Mouse (Mus musculus) intestine, embryonic 16.5 days (tissue): ENCODE results near the gene Sugp2. TPM values are rescaled to one million over a fixed set of nuclear protein-coding genes. Genes with fewer than 3 reads are reported as not detected.

ENCODE experiments used
- polyA plus RNA-seq: library from polyadenylated mRNA; unstranded; fragments of >200 nt; fragmentation: Nextera tagmentation; extraction: Ambion mirVana; gene quantifications from 2 replicates; pipeline ENCODE4 v1.2.1, GENCODE M21; 2015

Sugp2 gene
- polyA plus RNA-seq, 1 experiment from 2014 or later = 18.1 TPM

Other genes with a start within 250 kb of the Sugp2 start
- gene Gatad2a, start 237.8 kb upstream of the Sugp2 start, polyA plus RNA-seq = 36.0 and 38.9 TPM in 2 replicates
- 44.4 and 45.5 TPM in 2 replicates for gene Mau2, start 191.5 kb upstream of the Sugp2 start, polyA plus RNA-seq
- gene Sugp1, start 191.4 kb upstream of the Sugp2 start, polyA plus RNA-seq = 33.0 and 37.0 TPM in 2 replicates
- gene Tm6sf2, start 161.3 kb upstream of the Sugp2 start, polyA plus RNA-seq = 106 and 152 TPM in 2 replicates
- gene Hapln4, start 150.8 kb upstream of the Sugp2 start, polyA plus RNA-seq = 0.10 and 0.11 TPM in 2 replicates
- 0.89 and 0.98 TPM in 2 replicates for gene Ncan, start 113.4 kb upstream of the Sugp2 start, polyA plus RNA-seq
- 50.7 and 51.7 TPM in 2 replicates for gene Nr2c2ap, start 102.9 kb upstream of the Sugp2 start, polyA plus RNA-seq
- 12.6 and 15.3 TPM in 2 replicates for gene Rfxank, start 95.1 kb upstream of the Sugp2 start, polyA plus RNA-seq
- gene Borcs8, start 94.7 kb upstream of the Sugp2 start, polyA plus RNA-seq = 38.4 and 42.4 TPM in 2 replicates
- 0.11 and 0.23 TPM in 2 replicates for gene Mef2b, start 94.5 kb upstream of the Sugp2 start, polyA plus RNA-seq
- gene Tmem161a, start 61.9 kb upstream of the Sugp2 start, polyA plus RNA-seq = 66.9 and 67.7 TPM in 2 replicates
- 7.6 and 10.5 TPM in 2 replicates for gene Slc25a42, start 21.9 kb upstream of the Sugp2 start, polyA plus RNA-seq
- gene Armc6, start 240 bp downstream of the Sugp2 start, polyA plus RNA-seq = 25.1 and 29.0 TPM in 2 replicates
- 25.5 and 26.0 TPM in 2 replicates for gene Homer3, start 48.6 kb downstream of the Sugp2 start, polyA plus RNA-seq
- gene Ddx49, start 68.3 kb downstream of the Sugp2 start, polyA plus RNA-seq = 44.2 and 48.4 TPM in 2 replicates
- gene Cope, start 68.3 kb downstream of the Sugp2 start, polyA plus RNA-seq = 432 and 443 TPM in 2 replicates
- 2.1 and 3.2 TPM in 2 replicates for gene Cers1, start 81.5 kb downstream of the Sugp2 start, polyA plus RNA-seq
- gene Gdf1, start 95.6 kb downstream of the Sugp2 start, polyA plus RNA-seq = 0.53 and 0.78 TPM in 2 replicates
- gene Upf1, start 119.1 kb downstream of the Sugp2 start, polyA plus RNA-seq = 6.8 and 7.4 TPM in 2 replicates
- gene Comp, start 139.3 kb downstream of the Sugp2 start, polyA plus RNA-seq = 0.39 and 0.51 TPM in 2 replicates
- 12.9 and 16.4 TPM in 2 replicates for gene Crtc1, start 205.4 kb downstream of the Sugp2 start, polyA plus RNA-seq
- gene Klhl26, start 242.7 kb downstream of the Sugp2 start, polyA plus RNA-seq = 21.2 and 21.5 TPM in 2 replicates